Mouse (Mus musculus) heart, postnatal 0 days (tissue): ENCODE data around the gene Prkcb. TPM values are rescaled to one million over a fixed set of nuclear protein-coding genes. Genes with fewer than 3 reads are reported as not detected.

Experiments used
- ATAC-seq: fragments of 200-750 bp; cut with Nextera tagmentation; 2 replicates; pipeline ENCODE4 v1.8.0; 2017; ENCODE audit warnings: low read depth, moderate number of reproducible peaks, moderate library complexity; ENCODE audit not compliant: insufficient read depth
- DNase-seq: peaks from one replicate; pipeline ENCODE4 v3.0.0-alpha.2; 2016; ENCODE audit warnings: low spot score
- H3K27ac ChIP-seq: fragments of 300-500 bp; sonication (generic); 2 replicates; pipeline ENCODE4 v1.5.1; 2014; ENCODE audit warnings: low read depth, mild to moderate bottlenecking
- H3K27me3 ChIP-seq: fragments of 300-500 bp; sonication (generic); 2 replicates; pipeline ENCODE4 v1.6.1; 2014; ENCODE audit warnings: low read length, mixed read lengths; ENCODE audit not compliant: control insufficient read depth, insufficient read depth
- H3K36me3 ChIP-seq: fragments of 300-500 bp; sonication (generic); replicated peaks from 2 replicates; pipeline ENCODE4 v1.6.1; 2014; ENCODE audit warnings: low read length, mixed read lengths; ENCODE audit not compliant: control insufficient read depth, insufficient read depth
- H3K4me1 ChIP-seq: fragments of 300-500 bp; sonication (generic); 2 replicates; pipeline ENCODE4 v1.6.1; 2014; ENCODE audit warnings: antibody characterized with exemption; ENCODE audit not compliant: control insufficient read depth, insufficient read depth
- H3K4me2 ChIP-seq: fragments of 300-500 bp; sonication (generic); 2 replicates; pipeline ENCODE4 v1.6.1; 2014; ENCODE audit warnings: low read depth, mild to moderate bottlenecking, low read length, moderate library complexity
- H3K4me3 ChIP-seq: fragments of 300-500 bp; sonication (generic); 2 replicates; pipeline ENCODE4 v1.5.1; 2014; ENCODE audit warnings: low read depth, low read length
- H3K9ac ChIP-seq: fragments of 300-500 bp; sonication (generic); replicated peaks from 2 replicates; pipeline ENCODE4 v1.6.1; 2014; ENCODE audit warnings: low read depth, low read length, mixed read lengths
- H3K9me3 ChIP-seq: fragments of 300-500 bp; sonication (generic); replicated peaks from 2 replicates; pipeline ENCODE4 v1.6.1; 2016; ENCODE audit warnings: low read length; ENCODE audit not compliant: control insufficient read depth
- CTCF ChIP-seq: IDR thresholded peaks from 2 replicates; pipeline ENCODE4 v1.5.1; 2016; ENCODE audit warnings: antibody characterized with exemption, control low read depth, low read depth
- EP300 ChIP-seq: IDR thresholded peaks from 2 replicates; pipeline ENCODE4 v1.6.1; 2016; ENCODE audit warnings: antibody characterized with exemption, low read depth
- WGBS: fragments of 180-500 bp; shearing (Covaris S2); extraction: QIAGEN DNeasy Blood & Tissue Kit; methylation state at CpG from one replicate; pipeline ENCODE4 v1.1.7; 2014; 5-methylcytosine and 5-hydroxymethylcytosine counted together
- polyA plus RNA-seq: library from polyadenylated mRNA; unstranded; fragments of >200 nt; fragmentation: Nextera tagmentation; extraction: Ambion mirVana; gene quantifications from 2 replicates; pipeline ENCODE4 v1.2.1, GENCODE M21; 2015
- total RNA-seq: library from RNA; depleted of rRNA; stranded (reverse); fragments of >200 nt; gene quantifications from 2 replicates; pipeline ENCODE4 v1.2.3, GENCODE M21; 2014; ENCODE audit warnings: low replicate concordance

Prkcb gene
- total and polyA plus RNA-seq, 2 experiments from 2014 or later: 1.1 to 1.9 TPM

DNA sequence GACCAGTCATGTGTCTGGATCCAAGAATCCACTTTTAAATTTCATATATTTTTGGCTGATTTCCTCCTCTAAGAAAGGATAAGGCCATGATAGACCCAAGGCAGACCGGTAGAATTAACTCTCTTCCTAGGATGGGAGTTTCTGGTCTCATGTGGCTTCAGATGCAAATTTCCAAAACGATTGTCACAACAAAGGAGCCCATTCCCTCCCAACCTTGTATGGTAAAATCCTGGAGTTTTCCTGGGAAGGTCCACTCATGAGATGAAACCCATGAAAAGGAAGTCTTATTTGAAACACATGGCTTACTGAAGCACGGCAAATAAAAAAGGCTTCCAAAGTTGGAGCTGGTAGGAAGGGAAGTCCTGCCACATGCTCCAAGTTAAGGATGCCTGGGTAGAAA is 342.6 kb downstream of the Prkcb start:
- 50% methylated on average over 3 of the region's 3 CpGs for WGBS
- H3K27me3 ChIP-seq: no peaks in the 10 kb centered on the region
- no peaks in the 10 kb centered on the region for H3K36me3 ChIP-seq
- ATAC-seq (no peak), DNase-seq (no peak)
- no peak overlapping the region for H3K27ac ChIP-seq
- H3K4me1 ChIP-seq: no peaks in the 10 kb centered on the region
- no peaks in the 10 kb centered on the region for H3K9me3 ChIP-seq
- no peak overlapping the region for H3K9ac ChIP-seq
- H3K4me3 ChIP-seq: no peak overlapping the region
- TF ChIP-seq CTCF (no peak), EP300 (no peak)
- no peak overlapping the region for H3K4me2 ChIP-seq

- TF ChIP-seq CTCF (no peak), EP300 (no peak)
- WGBS: 62% methylated on average over 5 of the region's 5 CpGs
These were observed 344.4 kb downstream of the Prkcb start for GRCm38 (mm10) chr7:122632946-122633345.

GRCm38 (mm10) chr7:122633463-122633862 is 344.9 kb downstream of the Prkcb start:
- 76% methylated on average over 5 of the region's 5 CpGs for whole genome bisulfite sequencing
- Histone ChIP-seq H3K4me1 (no peaks in the 10 kb centered on the region), H3K27me3 (no peaks in the 10 kb centered on the region), H3K27ac (no peak overlapping the region), H3K4me2 (no peak overlapping the region), H3K36me3 (no peaks in the 10 kb centered on the region), H3K9me3 (no peaks in the 10 kb centered on the region), H3K9ac (no peak overlapping the region), H3K4me3 (no peak overlapping the region)
- ATAC-seq (no peak), DNase-seq (no peak)
- TF ChIP-seq EP300 (no peak), CTCF (no peak)

More at GRCm38 (mm10) chr7:122632946-122633345, 344.4 kb downstream of the Prkcb start:
- Histone ChIP-seq H3K36me3 (no peaks in the 10 kb centered on the region), H3K27ac (no peak overlapping the region), H3K9me3 (no peaks in the 10 kb centered on the region), H3K4me1 (no peaks in the 10 kb centered on the region), H3K9ac (no peak overlapping the region), H3K4me2 (no peak overlapping the region), H3K4me3 (no peak overlapping the region), H3K27me3 (no peaks in the 10 kb centered on the region)
- DNase-seq (no peak), ATAC-seq (no peak)

GRCm38 (mm10) chr7:122643676-122644075 is 355.1 kb downstream of the Prkcb start:
- no peaks in the 10 kb centered on the region for H3K36me3 ChIP-seq
- no peak for TF ChIP-seq CTCF
- no peak for TF ChIP-seq EP300
- H3K4me3 ChIP-seq: no peak overlapping the region
- no peak overlapping the region for H3K4me2 ChIP-seq
- ATAC-seq (no peak), DNase-seq (no peak)
- H3K27me3 ChIP-seq: no peaks in the 10 kb centered on the region
- 84% methylated on average over 8 of the region's 8 CpGs for WGBS
- no peak overlapping the region for H3K9ac ChIP-seq
- no peaks in the 10 kb centered on the region for H3K9me3 ChIP-seq
- no peaks in the 10 kb centered on the region for H3K4me1 ChIP-seq
- no peak overlapping the region for H3K27ac ChIP-seq

GRCm38 (mm10) chr7:122649306-122649705 is 360.8 kb downstream of the Prkcb start:
- H3K27me3 ChIP-seq: no peaks in the 10 kb centered on the region
- H3K9me3 ChIP-seq: no peaks in the 10 kb centered on the region
- WGBS: 71% methylated on average over 10 of the region's 10 CpGs
- H3K27ac ChIP-seq: no peak overlapping the region
- no peak for ATAC-seq
- no peak overlapping the region for H3K4me2 ChIP-seq
- H3K36me3 ChIP-seq: no peaks in the 10 kb centered on the region
- H3K4me3 ChIP-seq: no peak overlapping the region
- TF ChIP-seq CTCF: no peak
- TF ChIP-seq EP300: no peak
- DNase-seq: no peak
- no peaks in the 10 kb centered on the region for H3K4me1 ChIP-seq
- no peak overlapping the region for H3K9ac ChIP-seq

DNA sequence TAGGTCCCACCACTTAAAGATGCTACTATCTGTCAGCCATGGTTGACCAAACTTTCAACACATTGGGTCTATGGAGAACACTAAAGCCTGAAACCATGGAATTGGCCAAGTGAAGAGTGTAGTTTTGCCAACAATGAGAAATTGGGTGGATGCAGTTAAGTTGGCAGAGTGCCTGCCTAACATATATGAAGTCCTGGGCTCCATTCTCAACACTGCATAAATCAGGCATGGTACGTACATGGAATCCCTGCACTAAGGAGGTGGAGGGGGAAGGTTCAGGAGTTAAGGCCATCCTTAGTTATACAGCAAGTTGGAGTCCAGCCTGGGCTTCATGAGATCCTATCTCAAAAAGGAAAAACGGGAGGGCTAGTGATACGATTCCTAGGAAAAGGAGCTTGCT is 364.0 kb downstream of the Prkcb start:
- ATAC-seq: no peak
- no peak overlapping the region for H3K4me3 ChIP-seq
- H3K9ac ChIP-seq: no peak overlapping the region
- no peak overlapping the region for H3K27ac ChIP-seq
- 72% methylated on average over 3 of the region's 3 CpGs for WGBS
- no peak overlapping the region for H3K4me2 ChIP-seq
- H3K4me1 ChIP-seq: no peaks in the 10 kb centered on the region
- DNase-seq: no peak
- H3K9me3 ChIP-seq: no peaks in the 10 kb centered on the region
- no peaks in the 10 kb centered on the region for H3K36me3 ChIP-seq
- TF ChIP-seq EP300: no peak
- no peak for TF ChIP-seq CTCF
- no peaks in the 10 kb centered on the region for H3K27me3 ChIP-seq
